Mouse (Mus musculus): ENCODE measurements around the gene Cyp21a1. TPM values are rescaled to one million over a fixed set of nuclear protein-coding genes. Genes with fewer than 3 reads are reported as not detected.
"Not testable (repeated sequence)": the region's sequence is repeated elsewhere in the genome, so short reads cannot be mapped to it uniquely, and the experiment has no call there.

Gene Cyp21a1
- polyA plus RNA-seq, 1 experiment from 2014 or later = not detected

DNA sequence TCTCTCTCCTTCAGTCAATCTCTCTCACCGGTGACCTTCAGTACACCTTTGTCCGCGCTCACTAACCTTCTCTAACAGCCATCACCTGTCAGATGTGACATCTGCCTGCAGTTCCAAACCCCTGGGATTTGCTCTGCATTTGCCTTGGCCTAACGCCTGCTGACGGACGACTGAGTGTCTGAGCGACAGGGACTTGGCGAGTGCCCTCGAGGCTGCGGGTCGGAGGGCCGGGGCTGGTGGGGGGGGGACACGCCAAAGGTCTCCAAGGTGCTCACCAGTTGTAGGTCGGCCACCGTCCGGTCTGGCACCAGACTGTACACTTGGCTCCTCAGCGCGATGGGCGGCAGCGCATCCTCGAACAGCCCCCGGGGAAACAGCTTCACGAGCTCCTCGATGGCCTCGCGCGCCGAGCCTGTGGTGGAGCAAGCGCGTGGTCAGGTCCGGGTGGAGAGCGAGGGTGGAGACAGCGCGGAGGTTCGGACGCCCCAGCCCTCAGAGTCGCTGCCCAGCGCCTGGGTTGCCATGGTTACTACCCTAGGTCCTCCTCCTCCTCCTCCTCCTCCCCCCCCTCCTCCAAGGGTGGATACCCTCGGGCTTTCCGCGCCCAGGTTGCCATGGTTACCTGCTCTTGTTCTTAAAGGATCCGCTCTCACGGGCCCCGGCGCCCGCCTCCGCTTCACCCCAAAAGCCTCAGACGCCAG, 31.9 kb upstream of the Cyp21a1 start:
- Histone ChIP-seq H3K9me3 (no peaks in the 10 kb centered on the region), H3K27me3 (replicated peaks) (no peaks in the 10 kb centered on the region), H3K36me3 (replicated peaks) (peaks cover 29% of the 10 kb centered on the region), H3K4me3 (peak overlapping the region; percentile 87), H3K9ac (peak overlapping the region; percentile 70), H3K4me1 (peaks cover 31% of the 10 kb centered on the region), H3K4me2 (peak overlapping the region; percentile 98), H3K27ac (peak overlapping the region; percentile 84)
- WGBS = 3% methylated on average over 48 of the region's 48 CpGs
- ATAC-seq (replicated peaks) = peak; percentile 85

DNA sequence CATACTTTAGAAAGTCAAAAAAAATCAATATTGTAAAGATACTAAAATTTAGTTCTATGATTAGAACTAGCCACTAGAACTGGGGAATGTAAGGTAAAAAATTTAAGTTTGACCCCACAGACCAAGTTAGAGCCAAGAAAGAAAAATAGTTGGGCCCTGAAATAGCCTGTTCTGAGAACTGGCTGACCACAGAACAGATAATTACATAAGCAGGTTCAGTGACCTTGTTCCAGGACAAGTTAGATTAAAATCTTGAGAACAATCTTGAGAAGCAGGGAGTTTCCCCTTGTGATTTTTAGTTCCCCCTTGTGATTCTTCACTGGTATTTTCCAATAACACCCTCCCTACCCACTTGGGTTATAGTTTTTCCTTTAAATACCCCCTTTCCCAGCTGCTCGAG, 26.4 kb upstream of the Cyp21a1 start:
- not testable (repeated sequence) for ATAC-seq (replicated peaks); H3K27ac ChIP-seq; H3K9ac ChIP-seq; H3K4me3 ChIP-seq; H3K9me3 ChIP-seq; H3K27me3 ChIP-seq (replicated peaks); H3K4me2 ChIP-seq
- H3K36me3 ChIP-seq (replicated peaks) = peaks cover 41% of the 10 kb centered on the region
- WGBS = 88% methylated on average over 1 of the region's 1 CpGs
- H3K4me1 ChIP-seq = peaks cover 10% of the 10 kb centered on the region

DNA sequence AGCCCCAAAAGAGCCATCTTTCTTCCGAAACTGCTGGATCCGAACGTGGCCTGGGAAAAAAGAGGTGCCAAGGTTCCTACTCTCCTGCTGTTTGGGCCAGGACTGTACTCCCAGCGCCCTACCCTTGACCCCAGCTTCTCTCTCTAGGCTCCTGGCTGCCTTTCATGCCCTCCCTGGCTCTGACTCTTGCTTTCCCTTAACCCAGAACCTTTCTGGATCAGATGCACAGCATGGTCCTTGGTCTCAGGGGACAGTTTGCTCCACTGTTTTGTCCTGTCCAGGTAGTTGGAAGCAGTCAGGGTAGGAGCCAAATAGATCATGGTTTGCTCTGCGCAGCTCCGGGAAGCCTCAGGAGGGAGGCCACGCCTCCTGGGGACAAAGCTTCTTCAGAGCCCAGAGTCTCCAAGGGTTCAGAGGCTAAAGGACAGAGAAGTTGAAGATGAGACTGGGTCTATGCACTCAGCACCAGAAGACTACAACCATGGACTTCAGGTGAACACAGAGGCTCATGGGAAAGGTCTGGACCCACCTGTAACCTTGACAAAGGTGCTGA, 10.5 kb upstream of the Cyp21a1 start:
- no peak for ATAC-seq (replicated peaks)
- H3K36me3 ChIP-seq (replicated peaks) = no peaks in the 10 kb centered on the region
- H3K27ac ChIP-seq = no peak overlapping the region
- H3K4me1 ChIP-seq = no peaks in the 10 kb centered on the region
- no peaks in the 10 kb centered on the region for H3K9me3 ChIP-seq
- no peak overlapping the region for H3K4me2 ChIP-seq
- H3K4me3 ChIP-seq = no peak overlapping the region
- WGBS = 81% methylated on average over 7 of the region's 7 CpGs
- H3K27me3 ChIP-seq (replicated peaks) = no peaks in the 10 kb centered on the region
- no peak overlapping the region for H3K9ac ChIP-seq

DNA sequence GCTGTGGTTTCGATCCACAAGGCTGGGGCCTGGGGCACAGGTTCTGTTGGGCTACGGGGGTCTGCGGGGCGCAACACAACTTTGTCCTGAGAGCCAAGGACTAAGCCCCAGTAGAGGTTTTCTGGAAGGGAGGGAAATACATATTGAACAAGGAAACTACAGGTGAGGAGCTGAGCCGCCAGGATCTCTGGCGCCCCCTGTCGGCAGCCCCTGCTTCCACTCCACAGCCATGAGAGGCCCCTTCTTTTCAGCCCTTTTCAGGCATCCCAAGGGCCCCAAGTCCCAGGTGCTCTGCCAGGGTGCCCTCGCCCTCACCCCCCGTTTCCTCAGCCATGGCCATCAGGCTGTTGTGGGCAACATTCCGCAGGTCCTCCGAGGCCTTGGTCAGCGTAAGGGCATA, 9.4 kb upstream of the Cyp21a1 start:
- not testable (repeated sequence) for ATAC-seq (replicated peaks); H3K4me2 ChIP-seq; H3K27ac ChIP-seq; H3K27me3 ChIP-seq (replicated peaks); H3K9me3 ChIP-seq; H3K4me3 ChIP-seq; H3K9ac ChIP-seq; H3K36me3 ChIP-seq (replicated peaks); H3K4me1 ChIP-seq
- 63% methylated on average over 12 of the region's 12 CpGs for WGBS

DNA sequence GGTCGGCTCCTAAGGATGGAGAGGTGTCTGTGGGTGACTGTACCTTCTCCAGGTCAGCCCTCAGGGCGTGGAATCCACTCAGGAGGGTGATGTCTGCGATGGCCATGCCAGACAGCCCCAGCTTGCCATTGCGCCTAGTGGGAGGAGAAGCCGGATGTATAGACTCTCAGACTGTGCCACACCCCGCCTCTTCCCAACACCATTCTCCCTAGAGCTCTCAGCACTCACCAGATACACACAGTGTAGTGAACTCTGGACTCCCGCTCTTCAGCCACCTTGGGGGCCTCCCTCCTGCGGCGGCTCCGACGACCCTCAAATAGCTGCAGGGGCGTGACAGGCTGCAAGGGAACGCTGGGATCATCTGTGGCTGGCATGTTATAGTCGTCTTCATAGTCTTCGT, 6.9 kb upstream of the Cyp21a1 start:
- Histone ChIP-seq H3K9me3 (no peaks in the 10 kb centered on the region), H3K36me3 (replicated peaks) (no peaks in the 10 kb centered on the region), H3K4me2 (no peak overlapping the region), H3K27me3 (replicated peaks) (no peaks in the 10 kb centered on the region), H3K4me3 (no peak overlapping the region), H3K4me1 (no peaks in the 10 kb centered on the region), H3K9ac (no peak overlapping the region), H3K27ac (no peak overlapping the region)
- no peak for ATAC-seq (replicated peaks)
- WGBS = 74% methylated on average over 15 of the region's 15 CpGs

DNA sequence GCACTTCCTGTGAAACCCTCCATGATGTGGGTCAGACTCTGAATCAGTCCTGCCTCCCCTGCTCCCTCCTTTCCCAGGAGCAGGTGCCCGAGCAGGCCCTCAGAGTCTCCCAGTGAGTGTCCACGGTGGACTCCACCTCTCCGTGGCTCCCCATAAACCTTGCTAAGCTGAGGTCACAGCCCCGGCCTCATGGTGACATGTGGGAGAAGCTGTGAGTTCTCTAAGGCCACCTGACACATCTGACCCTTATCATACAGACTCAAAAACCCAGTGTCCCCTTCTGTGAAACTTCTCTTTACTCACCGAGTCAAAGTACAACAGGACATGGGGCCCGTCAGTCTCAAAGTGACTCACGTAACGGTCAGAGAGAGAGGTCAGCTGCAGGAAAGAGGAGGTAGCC, 6.5 kb upstream of the Cyp21a1 start:
- not testable (repeated sequence) for H3K27ac ChIP-seq; H3K9me3 ChIP-seq; H3K4me2 ChIP-seq; H3K27me3 ChIP-seq (replicated peaks); H3K36me3 ChIP-seq (replicated peaks); H3K4me3 ChIP-seq; H3K9ac ChIP-seq; H3K4me1 ChIP-seq; ATAC-seq (replicated peaks)
- WGBS = 86% methylated on average over 8 of the region's 8 CpGs

DNA sequence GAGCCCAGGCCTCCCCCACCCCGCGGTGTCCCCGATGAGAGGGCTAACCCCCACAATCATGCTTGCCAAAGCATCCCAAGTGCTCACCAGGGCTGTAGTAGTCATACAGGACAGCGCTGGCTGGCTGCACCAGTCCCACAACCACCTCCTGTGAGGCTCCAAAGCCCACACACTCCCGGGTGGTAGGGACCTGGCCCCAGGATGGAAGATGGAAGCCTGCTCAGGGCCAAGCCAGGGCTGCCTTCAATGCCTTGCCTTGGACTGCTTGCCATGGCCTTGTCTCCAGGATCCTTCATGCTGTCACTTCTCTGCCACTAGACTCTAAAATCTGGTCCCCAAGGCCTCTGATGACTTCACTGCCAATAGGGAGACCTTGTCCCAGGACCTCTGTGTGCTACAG, 6.0 kb upstream of the Cyp21a1 start:
- H3K27ac ChIP-seq; H3K4me1 ChIP-seq; H3K36me3 ChIP-seq (replicated peaks); H3K9me3 ChIP-seq; H3K4me3 ChIP-seq; H3K4me2 ChIP-seq; ATAC-seq (replicated peaks); H3K27me3 ChIP-seq (replicated peaks); H3K9ac ChIP-seq: not testable (repeated sequence)
- WGBS = 90% methylated on average over 5 of the region's 5 CpGs

DNA sequence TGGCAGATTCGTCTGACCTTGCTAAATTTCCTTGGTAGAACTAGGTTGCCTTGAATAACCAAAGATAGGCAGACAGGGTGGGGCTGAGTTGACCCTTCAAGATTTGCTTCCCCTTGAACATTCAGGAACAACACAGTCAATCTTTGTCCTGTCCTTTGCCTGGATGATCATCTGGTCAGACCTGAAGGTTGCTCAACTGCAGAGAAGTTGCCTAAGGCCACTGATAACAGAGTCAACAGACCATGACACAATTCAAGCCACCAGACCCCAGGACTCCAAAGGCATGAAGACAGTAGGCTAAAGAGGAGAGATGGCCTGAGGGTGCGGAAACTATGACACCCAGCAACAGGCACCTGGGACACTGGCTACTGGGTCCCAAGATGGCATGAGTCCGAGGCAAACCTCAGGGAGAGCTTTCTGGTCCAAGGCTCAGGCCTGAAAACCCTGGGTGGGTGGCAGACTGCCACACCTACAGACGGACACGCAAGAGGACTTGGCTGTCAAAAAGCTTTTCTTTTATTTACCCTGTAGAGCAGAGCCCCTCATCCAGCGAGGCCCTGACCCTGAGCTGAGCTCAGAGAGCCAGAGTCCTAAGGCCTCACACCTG, 4.3 kb upstream of the Cyp21a1 start:
- H3K9me3 ChIP-seq = no peaks in the 10 kb centered on the region
- H3K36me3 ChIP-seq (replicated peaks) = no peaks in the 10 kb centered on the region
- no peak overlapping the region for H3K4me2 ChIP-seq
- H3K9ac ChIP-seq = no peak overlapping the region
- WGBS = 84% methylated on average over 6 of the region's 6 CpGs
- no peak overlapping the region for H3K27ac ChIP-seq
- H3K4me3 ChIP-seq = no peak overlapping the region
- no peaks in the 10 kb centered on the region for H3K4me1 ChIP-seq
- no peaks in the 10 kb centered on the region for H3K27me3 ChIP-seq (replicated peaks)
- ATAC-seq (replicated peaks) = no peak

DNA sequence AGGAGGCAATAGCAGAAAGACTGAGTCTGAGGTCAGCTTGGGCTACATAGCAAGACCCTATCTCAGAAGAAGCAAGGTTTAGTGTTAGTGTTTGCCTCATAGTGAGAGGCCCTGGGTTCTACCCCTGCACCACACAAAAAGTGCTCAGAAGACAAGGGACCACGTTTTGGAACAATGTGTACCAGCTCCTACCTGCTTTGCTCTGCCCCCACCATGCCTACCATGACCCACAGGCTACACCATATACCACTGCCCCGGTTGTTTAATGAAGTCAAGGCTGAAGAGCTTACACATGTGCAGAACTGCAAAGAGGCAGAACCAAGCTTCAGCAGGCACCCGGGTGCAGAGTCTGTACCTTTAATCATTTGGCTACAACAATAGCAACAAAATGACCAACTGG, 2.8 kb upstream of the Cyp21a1 start:
- Histone ChIP-seq H3K9me3 (no peaks in the 10 kb centered on the region), H3K4me1 (no peaks in the 10 kb centered on the region), H3K27ac (no peak overlapping the region), H3K36me3 (replicated peaks) (no peaks in the 10 kb centered on the region), H3K27me3 (replicated peaks) (no peaks in the 10 kb centered on the region), H3K9ac (no peak overlapping the region), H3K4me3 (no peak overlapping the region), H3K4me2 (no peak overlapping the region)
- ATAC-seq (replicated peaks) = no peak
- 72% methylated on average over 3 of the region's 3 CpGs for WGBS

DNA sequence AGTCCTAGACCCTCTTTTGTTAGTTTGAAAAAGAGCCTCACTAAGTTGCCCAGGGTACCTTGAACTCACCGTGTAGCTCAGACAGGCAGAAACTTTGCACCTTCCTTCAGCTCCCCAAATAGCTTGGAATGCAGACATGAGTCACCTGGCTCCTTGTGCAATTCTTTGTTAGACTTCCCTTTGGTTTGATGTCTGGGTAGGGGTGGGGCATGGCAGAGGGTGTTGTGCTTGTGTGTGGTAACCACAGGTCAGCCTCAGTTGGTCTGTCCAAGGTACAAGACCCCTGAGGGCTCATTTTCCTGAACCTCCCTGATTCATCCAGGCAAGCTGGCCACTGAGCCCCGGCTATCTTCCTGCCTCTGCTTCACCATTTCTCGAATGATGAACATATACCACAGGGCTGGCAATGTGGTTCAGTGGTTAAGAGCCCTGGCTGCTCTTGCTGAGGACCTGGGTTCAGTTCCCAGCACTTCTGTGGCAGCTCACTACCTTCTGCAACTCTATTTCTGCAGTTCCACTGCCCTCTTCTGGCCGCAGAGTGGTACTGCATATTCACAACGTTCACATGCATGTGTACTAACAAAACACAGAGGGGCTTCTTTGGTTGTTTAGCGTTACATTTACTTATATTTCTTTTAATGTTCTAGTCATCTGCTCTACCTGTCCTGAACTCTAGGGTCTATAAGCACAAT, 656 bp upstream of the Cyp21a1 start:
- H3K4me3 ChIP-seq = no peak overlapping the region

DNA sequence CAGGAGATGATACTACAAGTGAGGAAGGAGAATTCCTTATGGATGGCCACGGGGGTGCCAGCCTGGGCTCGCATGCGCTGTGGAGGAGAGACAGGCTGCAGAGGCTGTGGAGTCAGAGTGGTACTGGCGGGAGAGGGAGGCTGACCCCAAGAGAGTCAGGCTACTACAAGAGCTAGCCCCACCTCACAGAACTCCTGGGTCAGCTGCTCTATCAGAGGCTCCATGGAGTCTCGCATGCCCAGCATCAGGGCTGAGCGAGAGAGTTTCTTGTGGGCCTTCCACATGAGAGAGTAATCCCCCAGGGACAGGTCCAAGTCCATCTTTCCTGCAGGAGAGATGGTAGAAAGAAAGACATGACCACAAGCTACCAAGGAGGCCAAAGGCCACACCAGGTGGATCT, 994 bp downstream of the Cyp21a1 start:
- not testable (repeated sequence) for H3K9ac ChIP-seq; H3K4me1 ChIP-seq; H3K9me3 ChIP-seq; H3K4me2 ChIP-seq; H3K36me3 ChIP-seq (replicated peaks); H3K27ac ChIP-seq; ATAC-seq (replicated peaks); H3K27me3 ChIP-seq (replicated peaks); H3K4me3 ChIP-seq
- WGBS = 95% methylated on average over 6 of the region's 6 CpGs

More for the DNA sequence above, 656 bp upstream of the Cyp21a1 start:
- Histone ChIP-seq H3K4me1 (no peaks in the 10 kb centered on the region), H3K9me3 (no peaks in the 10 kb centered on the region), H3K9ac (no peak overlapping the region), H3K36me3 (replicated peaks) (no peaks in the 10 kb centered on the region), H3K4me2 (no peak overlapping the region), H3K27me3 (replicated peaks) (no peaks in the 10 kb centered on the region), H3K27ac (no peak overlapping the region)
- WGBS = 78% methylated on average over 6 of the region's 6 CpGs
- ATAC-seq (replicated peaks) = no peak

DNA sequence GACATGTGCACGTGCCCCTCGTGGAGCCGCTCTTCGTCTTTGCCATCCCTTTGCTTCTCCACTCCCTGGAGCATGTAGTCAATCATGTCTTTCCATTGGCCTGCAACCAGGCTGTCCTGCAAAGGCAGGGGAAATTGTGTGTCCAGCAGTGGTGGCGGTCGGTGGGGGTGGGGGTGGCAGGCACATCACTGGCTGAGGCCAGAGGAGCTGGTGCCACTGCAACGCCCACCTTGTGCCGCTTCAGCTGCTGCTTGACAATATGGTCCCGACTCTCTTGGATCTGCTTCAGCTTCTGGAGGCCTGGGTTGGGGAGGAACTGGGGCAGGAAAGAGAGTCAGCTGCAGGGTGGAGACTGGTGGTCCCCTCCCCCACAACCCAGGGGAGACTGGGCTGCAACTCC, 1.6 kb downstream of the Cyp21a1 start:
- not testable (repeated sequence) for ATAC-seq (replicated peaks); H3K4me2 ChIP-seq
- 90% methylated on average over 9 of the region's 9 CpGs for WGBS

More for the DNA sequence above, 1.6 kb downstream of the Cyp21a1 start:
- H3K4me3 ChIP-seq; H3K9ac ChIP-seq; H3K27ac ChIP-seq; H3K36me3 ChIP-seq (replicated peaks); H3K27me3 ChIP-seq (replicated peaks); H3K4me1 ChIP-seq; H3K9me3 ChIP-seq: not testable (repeated sequence)
